Mouse (Mus musculus): ENCODE measurements at regions not wholly inside any gene's neighbourhood (a gene's known extent, or its start where the extent isn't known, plus 50 kb on each side); places are given as distances from the start of the nearest gene placed in this dataset.
"Not testable (repeated sequence)": the region's sequence is repeated elsewhere in the genome, so short reads cannot be mapped to it uniquely, and the experiment has no call there.

GRCm38 (mm10) chr6:31134736-31135077 lies 175.8 kb upstream of the Klf14 start:
- no peak for DNase-seq

- DNase-seq = no peak
Observed at GRCm38 (mm10) chr6:31135580-31135979, 176.7 kb upstream of the Klf14 start.

- peak; percentile 42 for DNase-seq
Observed at GRCm38 (mm10) chr6:31136895-31137294, 178.0 kb upstream of the Klf14 start.

GRCm38 (mm10) chr6:31137351-31137750 lies 178.5 kb upstream of the Klf14 start:
- no peak for DNase-seq

- DNase-seq = no peak
Observed at GRCm38 (mm10) chr6:31140000-31140399, 181.1 kb upstream of the Klf14 start.

GRCm38 (mm10) chr6:31140593-31140992 lies 181.7 kb upstream of the Klf14 start:
- DNase-seq = no peak

- no peak for DNase-seq
Observed at GRCm38 (mm10) chr6:31141486-31141885, 182.6 kb upstream of the Klf14 start.

GRCm38 (mm10) chr6:31142479-31143007 lies 183.7 kb upstream of the Klf14 start:
- DNase-seq = not testable (repeated sequence)

GRCm38 (mm10) chr6:31145687-31146086 lies 186.8 kb upstream of the Klf14 start:
- DNase-seq = no peak

GRCm38 (mm10) chr6:31146779-31147178 lies 187.9 kb upstream of the Klf14 start:
- no peak for DNase-seq

- DNase-seq = no peak
Observed at GRCm38 (mm10) chr6:31147682-31148081, 188.8 kb upstream of the Klf14 start.

- DNase-seq = no peak
Observed at GRCm38 (mm10) chr6:31148311-31148856, 189.5 kb upstream of the Klf14 start.

GRCm38 (mm10) chr6:31149164-31149563 lies 190.3 kb upstream of the Klf14 start:
- DNase-seq = no peak

- no peak for DNase-seq
Observed at GRCm38 (mm10) chr6:31150416-31150815, 191.5 kb upstream of the Klf14 start.

- DNase-seq = peak; percentile 55
Observed at GRCm38 (mm10) chr6:31155857-31156256, 197.0 kb upstream of the Klf14 start.

GRCm38 (mm10) chr6:31156999-31157398 lies 198.1 kb upstream of the Klf14 start:
- no peak for DNase-seq

- no peak for DNase-seq
Observed at GRCm38 (mm10) chr6:31157429-31157828, 198.6 kb upstream of the Klf14 start.

- no peak for DNase-seq
Observed at GRCm38 (mm10) chr6:31158648-31159047, 199.8 kb upstream of the Klf14 start.

- DNase-seq = no peak
Observed at GRCm38 (mm10) chr6:31159240-31159639, 200.4 kb upstream of the Klf14 start.

GRCm38 (mm10) chr6:31159935-31160670 lies 201.2 kb upstream of the Klf14 start:
- no peak for DNase-seq

- DNase-seq = no peak
Observed at GRCm38 (mm10) chr6:31161445-31162340, 202.8 kb upstream of the Klf14 start.

GRCm38 (mm10) chr6:31165011-31165410 lies 206.1 kb upstream of the Klf14 start:
- no peak for DNase-seq

GRCm38 (mm10) chr6:31166347-31166746 lies 207.5 kb upstream of the Klf14 start:
- DNase-seq = no peak

GRCm38 (mm10) chr6:31167732-31168131 lies 208.9 kb upstream of the Klf14 start:
- no peak for DNase-seq
